Mouse (Mus musculus) Muller cell, postnatal 12 days (primary cell): ENCODE measurements at regions not wholly inside any gene's neighbourhood (a gene's known extent, or its start where the extent isn't known, plus 50 kb on each side); places are given as distances from the start of the nearest gene placed in this dataset.
"Not testable (repeated sequence)": the region's sequence is repeated elsewhere in the genome, so short reads cannot be mapped to it uniquely, and the experiment has no call there.

Source experiments
- DNase-seq: peaks from one replicate; pipeline ENCODE4 v3.0.0-alpha.2; 2015; ENCODE audit errors: inconsistent ontology term

DNA sequence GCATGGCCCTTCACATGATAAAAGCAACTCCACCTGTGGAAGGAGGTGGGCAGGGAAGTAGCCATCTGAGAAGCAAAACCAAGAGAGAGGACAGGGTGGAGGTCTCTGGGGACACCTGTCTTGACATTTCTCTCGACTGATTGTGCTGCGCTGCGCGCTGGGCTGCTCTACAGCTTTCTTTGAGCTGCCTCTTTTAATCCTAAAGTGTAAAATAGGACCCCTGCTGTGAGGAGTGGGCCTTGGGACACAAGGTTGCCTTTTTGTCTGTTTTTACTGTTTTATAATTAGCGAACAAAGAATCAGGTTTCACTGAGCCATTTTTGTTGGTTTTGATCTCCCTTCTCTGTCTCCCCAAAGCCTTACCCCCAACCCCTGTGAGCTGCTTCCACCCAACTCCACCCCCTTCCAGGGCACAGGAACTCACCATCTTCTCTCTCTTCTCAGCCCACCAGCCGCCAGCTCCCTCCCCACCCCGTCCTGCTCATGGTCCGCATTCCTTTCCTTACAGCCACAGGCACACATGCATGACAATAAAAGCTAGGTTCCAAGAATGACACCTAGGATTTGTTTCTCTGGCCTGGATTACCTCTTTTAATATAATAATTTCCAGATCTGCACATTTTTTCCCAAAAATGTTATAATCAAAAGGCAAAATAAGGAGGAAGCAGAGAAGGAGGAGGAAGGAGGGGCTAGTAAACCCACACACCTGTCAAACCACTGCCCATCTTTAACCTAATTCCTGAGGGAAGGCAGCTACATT lies 57.3 kb downstream of the Cbln4 start:
- no peak for DNase-seq

DNA sequence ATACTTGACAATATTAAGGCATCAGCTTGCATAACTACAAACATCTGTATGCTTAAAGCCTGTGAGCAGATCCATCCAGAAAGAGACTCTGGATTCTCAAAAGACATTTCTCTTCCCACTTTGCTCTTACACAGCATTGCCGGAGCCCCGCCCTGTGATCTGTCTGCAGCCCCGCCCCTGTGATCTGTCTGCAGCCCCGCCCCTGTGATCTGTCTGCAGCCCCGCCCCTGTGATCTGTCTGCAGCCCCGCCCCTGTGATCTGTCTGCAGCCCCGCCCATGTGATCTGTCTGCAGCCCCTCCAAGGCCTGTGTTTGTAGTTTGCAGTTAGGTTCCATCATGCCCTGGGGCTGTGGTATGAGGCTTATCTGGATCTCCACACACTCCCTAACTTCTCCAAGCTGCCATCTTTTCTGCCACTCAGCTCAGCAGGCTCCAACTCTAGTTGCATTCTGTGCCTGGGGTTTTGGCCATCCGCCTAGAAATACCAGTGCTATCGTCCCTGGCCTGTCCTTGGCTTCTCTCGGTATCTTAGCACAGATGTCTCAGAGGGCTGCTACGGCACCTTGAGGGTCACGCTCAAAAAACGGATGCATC lies 73.9 kb downstream of the Cbln4 start:
- DNase-seq: no peak

DNA sequence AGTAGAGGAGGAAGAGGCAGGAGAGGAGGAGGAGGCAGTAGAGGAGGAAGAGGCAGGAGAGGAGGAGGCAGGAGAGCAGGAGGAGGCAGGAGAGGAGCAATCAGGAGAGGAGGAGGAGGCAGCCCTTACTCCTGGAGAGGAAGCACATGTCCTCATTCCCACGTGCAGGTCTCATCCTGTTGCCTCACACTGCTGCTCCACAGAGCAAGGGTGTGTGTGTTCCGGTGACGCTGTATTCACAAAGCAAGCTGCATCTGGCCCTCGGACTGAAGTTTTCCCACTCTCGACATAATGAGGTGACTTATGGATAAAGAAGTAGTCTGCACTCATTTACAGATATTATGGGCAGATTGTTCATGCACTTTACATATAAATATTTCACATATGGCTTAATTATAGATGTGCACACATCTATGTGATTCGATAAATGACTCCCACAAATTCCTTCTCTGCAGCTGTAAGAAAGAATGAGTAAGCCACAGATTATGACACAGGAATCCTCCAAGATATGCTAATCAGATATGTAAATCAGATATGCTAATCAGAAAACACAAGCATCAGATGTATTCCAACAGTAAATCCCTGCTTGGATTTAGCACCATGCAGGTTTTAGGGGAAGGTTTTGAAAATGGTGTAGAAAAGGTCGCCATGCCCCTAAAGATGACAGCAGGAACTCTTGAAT lies 96.6 kb downstream of the Cbln4 start:
- no peak for DNase-seq

DNA sequence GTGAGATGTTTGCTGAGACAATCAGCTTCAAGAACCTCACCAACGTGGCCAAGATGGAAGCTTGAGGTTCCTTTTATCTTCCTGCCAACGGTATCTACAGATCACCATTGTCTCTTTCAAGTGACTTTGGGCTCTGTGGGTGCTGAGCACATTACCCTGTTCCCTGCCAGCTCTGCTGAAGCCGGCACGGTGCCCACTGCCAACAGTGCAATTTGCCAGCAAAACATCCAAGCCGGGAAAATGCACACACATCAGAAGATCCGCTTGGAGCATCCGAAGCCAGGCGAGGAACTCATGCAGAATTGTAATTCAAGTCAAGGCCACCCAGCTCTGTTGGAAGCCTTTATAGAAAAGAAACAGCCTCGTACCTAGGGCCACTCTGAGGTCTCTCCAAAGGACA lies 100.6 kb downstream of the Cbln4 start:
- DNase-seq: peak; percentile 45

DNA sequence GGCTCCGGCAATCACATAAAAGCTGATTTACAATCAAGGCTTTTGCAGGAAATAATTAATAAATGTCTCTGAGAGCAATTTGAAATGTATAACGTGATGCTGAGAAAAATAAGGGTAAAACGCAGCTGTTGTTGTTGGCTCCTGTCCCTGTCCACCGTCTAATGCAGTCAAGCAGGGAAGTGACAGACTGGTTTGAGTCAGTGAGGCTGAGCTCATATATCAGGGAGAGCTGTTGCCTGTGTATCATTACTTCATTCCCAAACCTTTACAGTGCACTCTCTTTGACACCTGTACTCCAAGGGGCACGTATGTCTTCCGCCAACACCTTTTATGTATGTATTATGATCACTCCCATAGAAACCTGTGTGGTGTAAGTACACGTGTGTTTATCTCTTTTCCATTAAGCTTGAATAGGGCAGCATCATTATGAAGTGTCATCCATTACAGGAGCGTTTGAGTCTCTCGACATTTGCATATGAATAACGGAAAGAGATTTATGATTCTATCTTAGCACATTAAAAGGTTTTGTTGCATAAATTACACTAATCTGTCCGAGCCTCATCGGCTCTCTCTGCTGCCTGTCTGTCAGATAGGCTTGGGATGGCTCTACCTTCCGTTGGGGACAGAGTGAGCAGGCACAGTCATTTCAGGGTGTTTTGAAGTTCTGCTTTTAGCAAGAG lies 107.5 kb downstream of the Cbln4 start:
- DNase-seq: no peak

DNA sequence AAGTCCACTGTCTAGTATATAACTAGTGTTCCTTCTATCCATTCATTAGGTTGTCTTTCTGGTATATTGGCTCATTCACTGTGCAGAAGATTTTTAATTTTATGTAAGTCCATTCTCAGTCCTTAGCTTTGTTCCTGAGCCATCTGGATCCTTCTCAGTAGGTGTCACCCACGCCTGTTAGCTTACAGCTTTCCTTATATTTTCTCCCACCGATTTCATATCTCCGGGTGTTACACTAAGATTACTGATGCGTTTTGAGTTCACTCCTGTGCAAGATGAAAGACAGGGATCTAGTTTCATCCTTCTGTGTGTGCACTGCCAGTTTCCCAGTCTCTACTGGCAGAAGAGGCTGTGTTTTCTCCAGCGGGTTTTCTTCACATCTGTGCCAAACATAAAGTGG lies 122.3 kb downstream of the Cbln4 start:
- no peak for DNase-seq

DNA sequence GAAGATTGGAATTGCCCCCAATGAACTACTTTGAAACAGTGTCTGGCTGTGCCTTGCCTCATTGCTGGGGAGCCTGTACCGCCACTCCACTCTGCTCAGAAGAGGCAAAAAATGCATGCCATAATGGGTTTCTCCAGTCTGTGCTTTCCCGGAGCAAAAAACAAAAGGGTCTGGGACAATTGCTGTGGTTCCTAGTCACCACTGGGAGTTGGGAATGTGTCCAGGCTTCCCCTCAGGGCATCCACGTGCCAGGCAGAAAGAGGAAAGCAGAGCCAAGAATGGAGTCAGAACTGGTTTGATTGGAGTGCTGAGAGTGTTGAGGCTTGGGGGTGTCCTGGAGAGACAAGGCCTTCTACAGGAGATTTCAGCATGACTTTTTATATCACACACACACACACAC lies 156.0 kb downstream of the Cbln4 start:
- peak; percentile 54 for DNase-seq

DNA sequence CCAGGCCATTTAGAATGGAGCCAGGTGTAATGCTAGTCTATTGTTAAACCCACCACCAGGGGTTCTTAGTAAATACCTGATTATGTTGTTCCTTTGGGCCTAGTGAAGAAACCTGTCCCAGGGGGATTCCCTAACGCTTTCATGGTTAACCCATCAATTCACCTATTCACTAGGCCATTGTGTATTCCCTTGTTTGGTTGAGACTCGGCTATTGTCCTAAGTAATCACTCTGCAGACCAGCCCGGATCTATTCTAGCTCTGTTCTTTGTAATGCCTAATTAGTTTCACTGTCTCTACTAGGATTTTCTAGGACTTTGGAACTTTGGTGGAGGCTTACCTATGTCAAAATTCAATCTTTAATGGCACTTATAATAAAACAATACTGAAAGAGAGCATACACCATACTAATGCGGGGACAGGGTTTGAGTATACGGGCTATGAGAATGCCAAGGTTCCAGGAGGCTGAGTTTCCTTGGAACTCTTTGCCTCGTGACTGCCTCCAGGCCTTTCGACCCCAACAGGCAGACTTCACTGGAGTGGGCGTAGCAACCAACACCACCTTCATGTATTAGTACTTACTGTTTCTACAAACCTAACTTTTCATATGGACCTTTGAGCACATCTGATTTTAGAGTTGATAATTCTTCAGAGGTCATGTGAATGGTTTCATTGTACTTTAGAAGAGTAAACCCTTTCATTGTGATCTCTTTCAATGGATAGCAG lies 163.9 kb downstream of the Cbln4 start:
- not testable (repeated sequence) for DNase-seq

DNA sequence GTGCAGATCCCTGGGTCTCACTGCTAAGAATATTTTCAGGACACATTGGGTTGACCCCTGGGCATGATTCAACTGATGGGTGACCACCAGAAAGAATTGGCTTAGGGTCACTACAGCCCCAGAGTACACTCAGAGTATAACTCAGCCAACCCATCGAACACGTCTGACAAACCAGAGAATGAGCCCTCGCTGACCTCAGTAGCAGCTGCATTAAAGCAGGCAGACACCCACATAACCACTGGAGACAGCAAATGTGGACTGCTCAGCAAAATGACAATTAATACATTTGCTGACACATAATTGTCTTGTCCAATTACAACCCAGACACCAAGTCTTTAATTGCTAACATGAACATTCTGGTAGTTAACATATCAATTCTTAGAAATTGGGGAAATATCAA lies 175.7 kb downstream of the Cbln4 start:
- no peak for DNase-seq

DNA sequence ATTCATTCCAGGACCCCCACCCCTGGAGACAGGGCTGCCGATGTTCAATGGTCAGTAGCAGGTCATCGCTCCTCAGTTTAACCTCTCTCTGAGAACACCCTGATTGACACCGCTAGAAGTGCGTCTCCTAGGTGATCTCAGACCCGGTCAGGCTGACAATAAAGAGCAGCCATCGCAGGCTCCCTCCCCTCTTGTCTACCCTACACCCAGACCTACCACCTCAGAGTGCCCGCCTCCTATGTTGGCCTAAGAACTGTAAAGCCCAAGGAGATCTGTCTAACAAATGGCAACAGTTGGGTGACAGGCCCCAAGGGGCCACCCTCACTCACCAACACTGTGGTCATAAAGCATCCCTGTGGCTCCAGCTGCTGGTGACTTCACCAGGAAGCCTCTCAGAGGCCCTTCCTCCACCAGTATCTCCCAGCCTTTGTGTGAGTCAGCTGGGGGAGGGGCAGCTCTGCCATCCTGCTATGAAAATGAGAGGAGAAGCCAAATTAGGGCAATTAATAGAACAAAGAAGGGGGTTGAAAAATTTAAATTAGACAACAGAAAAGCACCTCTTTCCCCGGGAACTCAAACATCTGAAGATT lies 178.8 kb downstream of the Cbln4 start:
- DNase-seq: peak; percentile 50

DNA sequence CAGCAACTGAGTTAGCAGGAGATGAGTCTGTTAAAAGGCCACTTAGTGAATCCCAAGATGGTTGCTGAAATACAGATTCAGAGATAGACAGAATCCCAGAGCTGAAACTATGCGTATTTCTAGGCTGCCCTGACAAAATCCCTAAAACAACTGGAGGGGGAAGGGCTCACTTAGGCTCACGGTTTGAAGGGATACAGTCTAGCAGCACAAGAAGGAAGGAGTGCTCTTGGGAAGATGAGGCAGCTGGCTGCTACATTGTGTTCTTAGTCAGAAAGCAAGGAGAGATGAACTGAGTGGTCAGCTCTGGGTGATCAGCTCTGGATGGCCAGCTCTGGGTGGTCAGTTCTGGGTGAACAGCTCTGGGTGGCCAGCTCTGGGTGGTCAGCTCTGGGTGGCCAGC lies 180.6 kb downstream of the Cbln4 start:
- DNase-seq: no peak

DNA sequence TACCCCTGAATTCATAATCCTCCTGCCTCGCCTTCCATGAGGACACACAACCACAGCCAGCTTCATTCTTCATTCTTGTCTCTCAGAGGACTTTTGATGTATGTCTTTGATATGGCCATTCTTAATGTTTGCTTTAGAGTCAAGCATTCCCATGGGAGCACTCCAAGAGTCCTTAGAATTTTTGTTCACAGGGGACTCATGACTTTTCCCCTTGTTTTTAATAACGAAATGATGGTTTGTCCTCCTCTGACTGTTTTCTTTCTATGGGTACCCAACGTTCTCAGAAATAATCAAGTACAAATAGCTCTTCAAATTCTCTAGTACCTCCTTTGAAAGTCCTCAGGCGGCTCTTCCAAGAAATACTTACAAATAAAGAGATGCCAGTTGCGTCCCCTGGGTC lies 184.4 kb downstream of the Cbln4 start:
- no peak for DNase-seq

DNA sequence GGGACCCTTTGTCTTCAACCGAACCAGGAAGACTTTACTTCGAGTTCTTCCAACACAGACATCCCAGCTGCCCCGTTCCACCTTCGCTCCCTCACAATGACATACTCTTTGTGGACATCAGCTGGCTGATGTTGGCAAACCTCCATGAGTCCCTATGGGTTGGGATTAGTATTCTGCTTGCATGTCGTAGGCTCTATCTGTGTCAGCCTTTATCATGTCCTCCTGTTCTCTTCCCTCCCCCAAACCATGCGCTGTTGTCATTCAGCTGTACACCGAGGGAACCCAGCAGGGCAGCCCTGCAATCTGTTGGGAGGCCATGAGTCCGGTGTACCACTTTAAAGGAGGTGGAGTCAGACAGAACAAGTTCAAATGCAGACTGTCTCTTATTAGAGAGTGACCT lies 186.8 kb downstream of the Cbln4 start:
- no peak for DNase-seq

DNA sequence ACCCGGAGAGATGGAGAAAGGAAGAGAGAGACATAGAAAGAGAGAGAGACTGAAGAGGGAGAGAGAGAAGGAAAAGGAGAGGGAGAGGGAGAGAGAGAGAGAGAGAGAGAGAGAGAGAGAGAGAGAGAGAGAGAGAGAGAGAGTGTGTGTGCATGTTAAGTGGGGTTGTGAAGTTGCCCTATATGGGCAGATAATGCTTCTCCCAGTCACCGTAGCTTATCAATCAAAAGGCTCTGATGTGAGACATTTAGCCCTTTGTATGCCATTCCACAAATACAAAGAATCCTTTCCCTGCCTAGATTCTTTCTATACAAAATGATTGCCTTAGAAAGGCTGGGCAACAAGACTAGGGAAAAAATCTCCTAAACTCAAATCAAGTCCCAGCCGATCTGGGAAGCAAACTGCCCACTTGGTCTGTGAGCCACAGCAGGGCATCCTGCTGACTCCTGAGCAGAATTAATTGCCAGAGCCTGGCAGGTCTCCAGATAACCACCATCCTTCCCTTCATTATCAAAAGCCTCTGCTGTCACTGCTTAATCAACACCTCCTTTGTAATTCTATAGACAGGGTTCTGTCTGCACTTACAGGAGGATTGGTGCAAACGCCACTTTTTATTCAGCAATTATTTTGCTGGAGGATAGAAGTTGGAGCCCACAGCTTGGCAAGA lies 196.3 kb downstream of the Cbln4 start:
- DNase-seq: peak; percentile 68

DNA sequence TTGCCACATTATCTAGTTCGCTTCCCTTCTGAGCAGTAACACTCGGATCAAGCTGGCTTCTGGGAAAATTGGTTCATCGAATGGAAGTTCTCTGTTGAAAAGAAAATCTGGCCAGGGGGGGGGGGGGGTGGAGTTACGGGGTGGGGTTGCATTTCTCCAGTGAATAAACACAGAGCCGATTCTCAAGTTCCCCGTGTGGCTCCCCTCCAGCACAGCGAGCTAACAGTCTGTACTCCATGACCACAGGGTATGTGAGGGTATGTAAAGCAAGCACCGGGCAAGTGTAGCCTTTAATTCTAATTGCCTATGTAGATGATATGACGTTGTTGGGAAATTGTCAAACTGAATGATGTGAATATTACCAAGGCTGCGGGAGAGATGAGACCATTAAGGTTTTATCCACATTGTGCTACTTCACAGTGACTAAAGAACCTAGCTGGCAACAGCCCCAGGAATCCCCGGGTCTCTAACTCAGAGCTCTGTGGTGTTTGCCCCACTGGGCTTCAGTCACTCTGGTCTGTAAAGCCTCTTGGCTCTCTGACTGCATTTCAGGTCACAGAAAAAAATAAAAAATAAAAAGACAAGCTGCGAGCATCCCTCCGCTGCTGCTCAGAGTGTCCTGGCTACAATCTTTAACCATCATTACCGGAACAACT lies 203.1 kb downstream of the Cbln4 start:
- peak; percentile 9 for DNase-seq

DNA sequence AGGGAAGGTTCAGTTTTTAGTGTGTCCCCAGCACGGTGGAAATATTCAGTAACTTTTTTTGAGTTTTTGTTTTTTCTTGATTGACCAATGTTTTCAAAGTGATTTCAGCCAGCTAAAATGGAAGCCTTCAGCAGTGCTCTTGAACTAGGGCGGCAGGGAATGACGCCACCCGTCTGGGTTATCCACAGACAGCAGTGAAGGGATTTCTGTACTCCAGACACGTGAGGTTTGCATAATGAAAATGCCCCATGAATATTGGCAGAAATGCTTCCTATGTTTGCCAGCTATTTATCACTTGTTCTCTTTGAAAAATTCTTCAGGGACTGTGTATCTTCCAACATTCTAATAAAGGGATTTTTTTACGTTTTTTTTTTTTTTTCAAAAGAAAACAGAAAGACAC lies 221.1 kb downstream of the Cbln4 start:
- peak; percentile 17 for DNase-seq

DNA sequence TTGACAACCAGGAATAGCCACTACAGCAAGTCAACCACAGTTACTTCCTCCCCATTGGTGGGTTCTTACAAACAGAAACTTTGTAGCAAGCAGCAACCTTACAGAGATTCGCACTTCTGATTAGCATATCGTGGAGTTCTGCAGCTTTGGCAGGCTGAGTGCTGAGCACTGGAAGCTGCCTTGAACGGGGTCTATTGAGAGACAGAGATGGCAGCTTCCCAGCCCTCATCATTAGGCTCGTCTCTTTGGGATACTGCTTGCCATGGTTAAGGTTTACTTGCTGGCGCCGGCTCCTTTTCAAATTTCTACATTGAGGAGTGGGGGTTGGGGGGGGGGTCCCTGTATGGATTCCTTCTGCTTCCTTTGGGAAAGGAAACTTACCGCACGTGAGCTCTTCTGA lies 224.8 kb downstream of the Cbln4 start:
- DNase-seq: no peak

DNA sequence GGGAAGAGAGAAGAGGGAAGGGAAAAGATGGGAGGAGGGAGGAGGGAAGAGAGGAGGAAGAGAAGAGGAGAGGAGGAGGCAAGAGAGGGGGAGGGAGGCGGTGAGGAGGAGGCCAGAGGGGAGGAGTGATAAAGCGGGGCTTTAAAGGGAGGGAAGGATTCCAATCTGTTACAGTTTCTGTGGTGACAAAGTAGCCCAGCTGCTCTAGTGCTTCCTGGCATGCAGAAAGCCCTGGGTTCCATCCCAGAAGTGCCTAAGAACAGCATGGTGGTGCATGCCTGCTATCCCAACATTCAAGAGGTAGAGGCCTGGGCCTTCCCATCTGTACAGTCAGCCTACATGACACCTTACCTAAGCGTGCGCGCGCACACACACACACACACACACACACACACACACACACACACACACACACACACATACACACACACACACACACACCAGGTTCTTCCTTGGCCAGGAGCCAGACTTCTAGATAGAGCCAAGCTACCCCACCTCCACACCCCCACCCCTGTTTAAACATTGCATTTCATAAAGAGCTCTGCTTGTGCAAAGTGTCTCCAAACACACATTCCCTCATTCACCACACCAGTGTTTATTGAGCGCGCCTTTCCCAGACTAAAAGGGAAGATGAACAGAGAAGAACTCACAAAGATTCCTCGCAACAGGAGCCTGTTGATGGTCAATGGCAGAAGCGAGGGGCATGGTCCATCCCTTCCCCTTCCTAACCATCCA lies 226.4 kb downstream of the Cbln4 start:
- DNase-seq: no peak

DNA sequence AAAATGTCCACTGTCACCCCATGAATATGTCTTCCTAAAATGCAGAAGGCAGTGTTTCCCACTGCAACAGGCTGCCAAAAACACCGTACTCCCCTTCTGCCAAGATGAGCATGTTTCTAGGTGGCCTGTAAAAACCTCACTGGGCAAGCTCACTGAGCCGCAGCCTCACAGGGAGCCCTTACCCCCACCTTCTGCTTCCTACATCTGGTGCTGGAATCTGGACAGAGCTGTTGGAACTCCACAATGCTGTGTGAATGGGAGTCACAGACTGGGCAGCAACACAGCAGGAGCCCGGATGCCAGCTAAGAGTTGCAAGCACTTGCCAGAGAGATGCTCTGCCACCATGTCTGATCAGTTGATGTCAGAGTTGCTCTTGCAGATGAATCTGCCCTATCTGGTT lies 230.6 kb downstream of the Cbln4 start:
- peak; percentile 75 for DNase-seq

DNA sequence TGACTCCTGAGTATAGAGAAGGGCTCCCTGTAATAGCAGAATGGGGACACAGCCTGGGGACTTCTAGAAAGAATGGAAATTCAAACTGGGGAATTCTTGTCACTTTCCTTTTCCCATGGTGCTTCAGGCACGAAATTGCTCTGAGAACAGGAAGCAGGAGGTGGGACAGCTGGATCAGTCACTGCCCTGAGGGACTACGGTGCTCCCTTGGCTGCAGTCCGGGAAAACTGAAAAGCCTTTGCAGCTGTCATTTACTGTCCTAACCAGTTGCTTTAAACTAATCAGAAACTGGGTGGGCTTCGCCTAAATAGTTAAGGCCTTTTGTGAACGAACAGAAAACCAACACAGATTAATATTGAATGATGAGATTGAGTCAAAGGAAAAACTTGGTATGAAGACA lies 237.9 kb downstream of the Cbln4 start:
- no peak for DNase-seq
